Mouse (Mus musculus) liver, embryonic 11.5 days (tissue): ENCODE measurements around the gene Irf4. TPM values are rescaled to one million over a fixed set of nuclear protein-coding genes. Genes with fewer than 3 reads are reported as not detected.

Experiments
- polyA plus RNA-seq: library from polyadenylated mRNA; unstranded; fragments of >200 nt; fragmentation: Nextera tagmentation; extraction: Ambion mirVana; gene quantifications from 2 replicates; pipeline ENCODE4 v1.2.1, GENCODE M21; 2014

Gene Irf4
- polyA plus RNA-seq, 1 experiment from 2014 or later, result 0.14 TPM

Other genes starting within 250 kb of the Irf4 start
- 280 and 288 TPM in 2 replicates for gene Uqcrfs1, start 203.9 kb upstream of the Irf4 start, polyA plus RNA-seq
- 11.8 and 12.0 TPM in 2 replicates for gene Dusp22, start 89.2 kb upstream of the Irf4 start, polyA plus RNA-seq
- 0.21 TPM in 1 of 2 replicates, not detected in the other for gene Hus1b, start 198.5 kb downstream of the Irf4 start, polyA plus RNA-seq
- gene Exoc2, start 224.9 kb downstream of the Irf4 start, polyA plus RNA-seq, result 28.4 and 32.9 TPM in 2 replicates
- gene Gm5447, start 225.0 kb downstream of the Irf4 start, polyA plus RNA-seq, result not detected in 2 replicates